Mouse (Mus musculus): ENCODE results near the gene Cenps. TPM values are rescaled to one million over a fixed set of nuclear protein-coding genes. Genes with fewer than 3 reads are reported as not detected.
A peak's percentile ranks its signal among the peaks of the same experiment; 100 is the strongest.

Gene Cenps
- 4.9 and 5.3 TPM in 2 replicates for polyA plus RNA-seq (2015; fragmentation: Nextera tagmentation; extraction: Ambion mirVana)

GRCm38 (mm10) chr4:149136982-149137770 lies at the start of gene Cenps:
Gene Cenps, minus strand, starts transcription at chr4:149137629.
- Histone ChIP-seq H3K9ac (replicated peaks; ENCODE audit: low read depth) (peak within 1 kb of the TSS; percentile 30; the same call in 1 of the 2 replicates), H3K4me2 (replicated peaks; ENCODE audit: low read depth, low read length) (peak within 1 kb of the TSS; percentile 59), H3K4me3 (ENCODE audit: low read depth, low read length) (peak within 1 kb of the TSS; percentile 57), H3K4me1 (ENCODE audit: insufficient read depth, low read depth, low read length) (no peaks in the 10 kb centered on the region), H3K9me3 (ENCODE audit: low read length) (no peaks in the 10 kb centered on the region), H3K27me3 (replicated peaks; ENCODE audit: insufficient read depth, low read length) (no peaks in the 10 kb centered on the region), H3K27ac (ENCODE audit: low read length) (peak within 1 kb of the TSS; percentile 29), H3K36me3 (ENCODE audit: insufficient read depth, low read length) (no peaks in the 10 kb centered on the region)
- TF ChIP-seq CTCF (IDR thresholded peaks at IDR 0.05) (peak; percentile 98), EP300 (IDR thresholded peaks at IDR 0.05) (no peak)
- DNase-seq (ENCODE audit: low spot score) (peak; percentile 93), ATAC-seq (peak; percentile 91)
- WGBS, result 1% methylated on average over 67 of the region's 68 CpGs

GRCm38 (mm10) chr4:149182755-149183154 lies 45.3 kb upstream of the Cenps start:
- Histone ChIP-seq H3K27ac (ENCODE audit: low read length) (peak overlapping the region; percentile 66), H3K27me3 (replicated peaks; ENCODE audit: insufficient read depth, low read length) (no peaks in the 10 kb centered on the region), H3K9ac (replicated peaks; ENCODE audit: low read depth) (no peak overlapping the region), H3K4me3 (ENCODE audit: low read depth, low read length) (no peak overlapping the region), H3K9me3 (ENCODE audit: low read length) (no peaks in the 10 kb centered on the region), H3K36me3 (ENCODE audit: insufficient read depth, low read length) (peaks cover 33% of the 10 kb centered on the region), H3K4me1 (ENCODE audit: insufficient read depth, low read depth, low read length) (0 out of 2 replicates have a peak, but pooled peaks cover 3% of the 10 kb centered on the region), H3K4me2 (replicated peaks; ENCODE audit: low read depth, low read length) (no peak overlapping the region)
- TF ChIP-seq EP300 (IDR thresholded peaks at IDR 0.05) (no peak), CTCF (IDR thresholded peaks at IDR 0.05) (peak; percentile 63)
- ATAC-seq (no peak), DNase-seq (ENCODE audit: low spot score) (peak; percentile 30)
- WGBS, result 62% methylated on average over 4 of the region's 4 CpGs

GRCm38 (mm10) chr4:149182192-149182591 lies 44.8 kb upstream of the Cenps start:
- 54% methylated on average over 7 of the region's 7 CpGs for WGBS
- Histone ChIP-seq H3K9me3 (ENCODE audit: low read length) (no peaks in the 10 kb centered on the region), H3K4me3 (ENCODE audit: low read depth, low read length) (no peak overlapping the region), H3K27me3 (replicated peaks; ENCODE audit: insufficient read depth, low read length) (no peaks in the 10 kb centered on the region), H3K36me3 (ENCODE audit: insufficient read depth, low read length) (peaks cover 32% of the 10 kb centered on the region), H3K4me1 (ENCODE audit: insufficient read depth, low read depth, low read length) (0 out of 2 replicates have a peak, but pooled peaks cover 3% of the 10 kb centered on the region), H3K9ac (replicated peaks; ENCODE audit: low read depth) (no peak overlapping the region), H3K27ac (ENCODE audit: low read length) (peak overlapping the region; percentile 66; the same call in 1 of the 2 replicates), H3K4me2 (replicated peaks; ENCODE audit: low read depth, low read length) (no peak overlapping the region)
- ATAC-seq (peak; percentile 76), DNase-seq (ENCODE audit: low spot score) (peak; percentile 92)
- no peak for TF ChIP-seq CTCF (IDR thresholded peaks at IDR 0.05)
- 0 out of 2 replicates have a peak, but pooled peaks have one; percentile 37 for TF ChIP-seq EP300 (IDR thresholded peaks at IDR 0.05)

GRCm38 (mm10) chr4:149179573-149179972 lies 42.1 kb upstream of the Cenps start:
- 0 out of 2 replicates have a peak, but pooled peaks cover 3% of the 10 kb centered on the region for H3K4me1 ChIP-seq (ENCODE audit: insufficient read depth, low read depth, low read length)
- ATAC-seq, result peak; percentile 81
- H3K27ac ChIP-seq (ENCODE audit: low read length), result peak overlapping the region; percentile 85
- peaks cover 23% of the 10 kb centered on the region for H3K36me3 ChIP-seq (ENCODE audit: insufficient read depth, low read length)
- peak; percentile 93 for DNase-seq (ENCODE audit: low spot score)
- H3K9ac ChIP-seq (replicated peaks; ENCODE audit: low read depth), result no peak overlapping the region
- 37% methylated on average over 4 of the region's 4 CpGs for WGBS
- no peak overlapping the region for H3K4me2 ChIP-seq (replicated peaks; ENCODE audit: low read depth, low read length)
- H3K9me3 ChIP-seq (ENCODE audit: low read length), result no peaks in the 10 kb centered on the region
- no peaks in the 10 kb centered on the region for H3K27me3 ChIP-seq (replicated peaks; ENCODE audit: insufficient read depth, low read length)
- TF ChIP-seq CTCF (IDR thresholded peaks at IDR 0.05) (peak; percentile 51), EP300 (IDR thresholded peaks at IDR 0.05) (no peak)
- no peak overlapping the region for H3K4me3 ChIP-seq (ENCODE audit: low read depth, low read length)

DNA sequence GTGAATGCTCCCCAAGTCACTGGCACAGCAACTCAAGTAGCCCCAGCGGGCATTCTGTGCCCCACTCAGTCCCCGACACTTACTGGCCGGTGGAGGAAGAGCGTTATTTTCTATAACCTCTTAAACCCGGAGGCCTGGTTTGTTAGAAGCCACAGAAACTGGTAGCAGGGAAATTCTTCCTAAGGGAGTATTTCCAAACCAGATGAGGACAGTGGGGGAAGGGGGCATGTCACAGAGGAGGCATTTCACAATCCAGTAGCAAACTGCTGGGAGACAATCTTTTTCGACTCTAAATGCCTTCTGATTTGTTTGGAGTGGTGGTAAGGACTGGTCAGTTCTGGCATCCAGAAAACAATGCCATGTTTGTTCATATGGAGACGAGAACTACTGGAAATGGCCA lies 41.7 kb upstream of the Cenps start:
- Histone ChIP-seq H3K27ac (ENCODE audit: low read length) (peak overlapping the region; percentile 85), H3K9ac (replicated peaks; ENCODE audit: low read depth) (no peak overlapping the region), H3K4me2 (replicated peaks; ENCODE audit: low read depth, low read length) (no peak overlapping the region), H3K4me1 (ENCODE audit: insufficient read depth, low read depth, low read length) (0 out of 2 replicates have a peak, but pooled peaks cover 3% of the 10 kb centered on the region), H3K27me3 (replicated peaks; ENCODE audit: insufficient read depth, low read length) (no peaks in the 10 kb centered on the region), H3K9me3 (ENCODE audit: low read length) (no peaks in the 10 kb centered on the region), H3K4me3 (ENCODE audit: low read depth, low read length) (no peak overlapping the region), H3K36me3 (ENCODE audit: insufficient read depth, low read length) (peaks cover 20% of the 10 kb centered on the region)
- ATAC-seq, result peak; percentile 56
- TF ChIP-seq CTCF (IDR thresholded peaks at IDR 0.05) (no peak), EP300 (IDR thresholded peaks at IDR 0.05) (peak; percentile 15; the same call in 1 of the 2 replicates)
- WGBS, result 35% methylated on average over 7 of the region's 7 CpGs
- DNase-seq (ENCODE audit: low spot score), result peak; percentile 88

DNA sequence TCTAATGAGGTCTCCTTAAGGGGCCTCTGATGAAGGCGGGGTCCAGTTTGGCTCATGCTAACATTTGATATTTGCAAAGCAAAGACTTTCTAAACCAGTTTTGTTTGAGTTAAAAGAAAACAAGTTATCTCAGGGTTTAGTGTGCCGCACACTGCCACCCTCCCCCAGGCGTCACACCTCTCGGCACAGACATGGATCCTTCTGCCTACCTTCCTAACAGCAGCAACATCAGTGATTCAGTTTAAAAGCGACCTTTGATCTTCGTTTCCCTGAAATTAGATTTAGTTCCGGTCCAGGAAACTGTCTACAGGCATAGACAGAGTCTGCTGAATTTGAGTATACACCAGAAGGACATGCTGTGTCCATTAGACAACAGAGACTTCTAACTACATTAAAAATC lies 40.9 kb upstream of the Cenps start:
- Histone ChIP-seq H3K9me3 (ENCODE audit: low read length) (no peaks in the 10 kb centered on the region), H3K36me3 (ENCODE audit: insufficient read depth, low read length) (peaks cover 12% of the 10 kb centered on the region; the same call in 1 of the 2 replicates), H3K27me3 (replicated peaks; ENCODE audit: insufficient read depth, low read length) (no peaks in the 10 kb centered on the region), H3K4me3 (ENCODE audit: low read depth, low read length) (no peak overlapping the region), H3K9ac (replicated peaks; ENCODE audit: low read depth) (no peak overlapping the region), H3K4me1 (ENCODE audit: insufficient read depth, low read depth, low read length) (0 out of 2 replicates have a peak, but pooled peaks cover 3% of the 10 kb centered on the region), H3K27ac (ENCODE audit: low read length) (peak overlapping the region; percentile 85), H3K4me2 (replicated peaks; ENCODE audit: low read depth, low read length) (no peak overlapping the region)
- TF ChIP-seq CTCF (IDR thresholded peaks at IDR 0.05) (no peak), EP300 (IDR thresholded peaks at IDR 0.05) (no peak)
- WGBS, result 69% methylated on average over 7 of the region's 7 CpGs
- ATAC-seq (no peak), DNase-seq (ENCODE audit: low spot score) (no peak)

Data from lung, postnatal 0 days (tissue).